Mouse (Mus musculus) retina, postnatal 1 day (tissue): ENCODE measurements around the gene Csk.

ENCODE experiments used
- DNase-seq: peaks from one replicate; pipeline ENCODE4 v3.0.0-alpha.2; 2012

Csk gene

DNA sequence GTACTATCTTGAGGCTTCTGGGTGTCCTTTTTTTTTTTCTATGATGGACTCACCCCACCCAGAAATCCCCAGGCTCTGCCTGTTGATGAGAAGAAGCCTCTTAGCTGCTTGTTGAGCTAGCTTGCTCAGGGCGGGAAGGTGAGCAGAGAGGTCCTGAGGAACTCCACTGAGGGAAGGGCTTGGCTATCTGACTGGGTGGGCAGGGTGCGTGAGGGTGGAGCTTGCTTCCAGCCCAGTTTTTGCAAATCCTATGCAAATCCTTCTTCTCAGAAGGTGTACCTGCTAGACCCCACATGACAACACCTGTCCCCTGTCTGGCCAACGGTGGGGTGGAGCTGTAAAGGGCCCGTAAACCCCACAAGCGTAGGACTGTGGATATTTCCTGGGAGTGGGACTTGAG, at the start of gene Csk:
Gene Csk (minus strand): TSS at position 349 of the 400 bp plus-strand sequence.
- no peak for DNase-seq

DNA sequence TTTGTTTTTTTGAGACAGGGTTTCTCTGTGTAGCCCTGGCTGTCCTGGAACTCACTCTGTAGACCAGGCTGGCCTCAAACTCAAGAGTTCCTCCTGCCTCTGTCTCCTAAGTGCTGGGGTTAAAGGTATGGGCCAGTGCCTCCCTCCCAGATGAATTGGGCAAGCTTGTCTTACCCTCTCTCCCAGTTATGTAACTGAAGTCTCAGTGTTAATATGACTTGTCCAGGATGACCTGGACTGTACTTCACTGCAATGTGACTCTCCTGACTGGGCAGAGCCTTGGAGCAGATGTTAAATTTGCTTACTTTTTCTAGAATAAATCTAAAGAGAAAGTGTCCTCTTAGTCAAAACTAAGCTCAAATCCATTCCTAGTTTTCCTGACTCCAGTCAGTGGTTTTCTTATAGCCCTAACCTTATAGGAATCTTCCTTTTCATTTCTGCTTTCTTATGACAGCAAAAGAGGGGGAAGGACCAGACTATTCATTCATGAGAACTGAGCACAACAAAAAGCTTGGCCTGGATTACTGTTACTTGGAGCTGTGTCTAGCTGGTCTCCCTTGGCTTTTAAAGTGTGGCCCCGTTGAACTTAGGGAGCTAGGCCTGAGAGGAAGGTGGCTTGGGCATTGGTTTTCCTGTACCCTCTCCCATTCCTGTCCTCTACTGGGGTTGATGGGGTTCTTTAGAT, 45.2 kb upstream of the Csk start:
- peak; percentile 65 for DNase-seq

DNA sequence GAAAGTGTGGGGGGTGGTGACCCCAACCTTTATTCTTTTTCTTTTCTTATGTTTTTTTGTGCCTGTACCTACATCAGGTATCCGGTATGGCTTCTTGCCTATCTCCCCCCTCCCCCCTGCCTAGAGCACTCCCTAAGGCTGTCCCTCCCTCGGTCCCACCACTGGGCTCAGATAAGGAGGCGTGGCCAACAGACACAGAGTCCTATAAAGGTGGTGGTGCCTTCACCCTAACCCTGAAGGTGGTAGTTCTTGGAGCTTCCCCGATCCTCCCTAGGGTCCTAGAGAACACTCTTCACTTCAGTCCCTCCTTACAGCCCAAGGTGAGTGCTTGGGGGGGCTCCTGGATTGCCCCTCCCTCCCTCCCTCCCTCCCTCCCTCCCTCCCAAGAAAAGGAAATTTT, 43.9 kb upstream of the Csk start:
- no peak for DNase-seq

DNA sequence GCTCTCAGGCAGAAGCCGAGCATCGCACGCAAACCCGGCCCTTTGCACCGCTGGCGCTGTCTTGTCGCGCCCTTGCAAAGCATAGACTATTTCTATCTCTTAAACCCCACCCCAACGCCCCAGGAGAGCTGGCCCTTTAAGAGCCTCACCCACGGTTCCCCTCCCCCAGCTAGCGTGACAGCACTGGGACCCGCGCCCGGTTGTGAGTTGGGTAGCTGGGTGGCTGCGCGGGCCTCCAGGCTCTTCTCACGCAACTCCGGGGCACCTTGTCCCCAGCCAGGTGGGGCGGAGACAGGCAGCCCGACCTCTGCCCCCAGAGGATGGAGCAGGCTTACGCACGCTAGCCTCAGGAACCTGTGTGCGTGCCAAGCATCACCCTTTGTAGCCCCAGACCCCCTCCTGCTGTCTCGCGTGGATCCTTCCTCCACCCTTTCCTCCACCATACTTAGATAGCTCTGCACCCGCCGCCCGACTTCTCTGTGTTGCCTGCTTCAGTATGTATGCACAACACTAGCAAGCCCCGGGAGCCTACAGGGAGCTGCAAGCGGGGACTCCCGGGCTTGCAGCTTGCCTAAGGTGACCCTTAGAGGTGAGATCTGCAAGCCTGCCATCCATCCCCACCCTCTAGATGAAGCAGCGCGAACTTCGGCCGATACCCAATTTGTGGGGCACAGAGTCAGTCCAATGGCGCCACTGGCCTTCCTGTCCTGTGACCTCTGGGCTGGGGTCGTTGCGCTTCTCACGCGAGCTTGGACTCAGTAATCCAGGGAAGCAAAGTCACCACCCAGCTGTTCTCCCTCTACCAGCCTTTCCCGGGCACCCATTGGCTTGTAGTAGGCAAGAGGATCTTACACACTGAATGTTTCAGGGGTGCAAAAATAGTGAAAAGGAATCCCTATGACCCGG, 43.2 kb upstream of the Csk start:
- peak; percentile 64 for DNase-seq

DNA sequence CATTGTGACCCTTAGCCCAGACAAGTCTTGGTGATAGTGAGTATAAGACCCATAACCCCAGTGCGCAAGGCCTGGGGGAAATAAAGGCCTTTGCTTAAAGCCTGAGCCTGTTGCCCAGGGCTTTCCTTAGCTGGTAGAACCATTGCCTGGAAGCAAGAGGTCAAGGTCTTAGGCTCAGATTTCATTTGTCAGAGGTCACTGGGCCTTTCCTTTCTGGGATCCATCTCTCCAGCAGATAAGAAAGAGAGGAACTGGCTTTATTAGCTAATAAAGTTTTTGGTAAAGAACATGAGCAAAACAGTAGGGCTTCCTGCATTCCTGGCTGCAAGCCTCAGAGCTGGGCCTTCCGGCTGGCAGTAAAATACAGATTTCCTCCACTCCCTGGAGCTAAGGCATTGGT, 40.7 kb upstream of the Csk start:
- DNase-seq: no peak

DNA sequence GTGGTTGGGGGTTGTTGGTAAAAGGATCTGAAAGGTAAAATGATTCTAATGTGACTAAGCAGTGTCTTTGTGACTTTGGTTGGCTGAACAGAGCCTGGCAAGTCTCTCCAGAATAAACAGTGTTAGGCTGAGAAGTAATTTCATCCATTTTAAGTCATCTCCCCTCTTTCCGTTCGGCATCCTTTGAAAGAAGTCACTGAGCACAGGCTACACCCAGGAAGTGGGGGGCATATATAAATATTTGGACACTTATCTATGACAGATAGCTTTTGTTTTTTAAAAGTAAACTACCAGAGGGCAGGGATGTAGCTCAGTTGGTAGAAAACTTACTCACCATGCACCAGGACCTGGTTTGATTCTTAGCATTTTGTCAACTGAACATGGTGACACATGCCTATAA, 35.2 kb upstream of the Csk start:
- no peak for DNase-seq

DNA sequence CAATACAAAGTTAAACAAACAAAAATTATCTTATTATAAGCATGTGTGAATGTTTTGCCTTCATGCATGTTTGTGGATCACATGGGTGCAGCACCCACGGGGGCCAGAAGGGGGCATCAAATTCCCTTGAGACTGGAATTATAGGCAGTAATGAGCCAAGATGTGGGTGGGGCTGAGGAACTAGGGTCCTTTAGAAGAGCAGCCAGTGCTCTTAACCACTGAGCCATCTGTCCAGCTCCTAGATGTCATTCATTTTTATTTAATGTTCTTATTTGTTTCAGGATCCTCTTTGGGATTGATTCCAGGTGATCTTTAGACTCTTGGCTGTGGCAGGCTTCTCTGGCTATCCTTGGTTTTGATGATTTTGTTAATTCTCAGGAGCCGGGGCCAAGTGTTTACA, 34.7 kb upstream of the Csk start:
- no peak for DNase-seq

DNA sequence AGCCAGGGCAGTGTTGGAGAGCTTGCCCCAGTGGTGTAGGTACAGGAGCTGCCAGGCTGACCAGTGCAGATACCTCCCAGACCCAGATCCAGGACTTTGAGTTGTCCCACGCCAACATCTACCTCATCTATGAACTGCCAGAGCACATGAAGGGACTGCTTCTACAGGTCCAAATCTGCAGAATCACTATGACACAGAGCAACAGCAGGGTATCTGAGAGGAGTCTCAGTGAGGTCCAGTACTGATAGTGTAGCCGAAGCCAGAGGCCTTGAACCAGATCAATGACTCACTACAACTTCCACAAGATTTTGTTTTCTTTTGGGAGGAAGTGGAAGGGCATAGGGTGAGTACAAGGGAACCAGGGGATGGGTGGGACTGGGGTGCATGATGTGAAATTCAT, 34.3 kb upstream of the Csk start, which contains the start of gene Cyp1a1:
Gene Cyp1a1 (plus strand): TSS at position 178 of the 400 bp plus-strand sequence.
- DNase-seq: no peak

DNA sequence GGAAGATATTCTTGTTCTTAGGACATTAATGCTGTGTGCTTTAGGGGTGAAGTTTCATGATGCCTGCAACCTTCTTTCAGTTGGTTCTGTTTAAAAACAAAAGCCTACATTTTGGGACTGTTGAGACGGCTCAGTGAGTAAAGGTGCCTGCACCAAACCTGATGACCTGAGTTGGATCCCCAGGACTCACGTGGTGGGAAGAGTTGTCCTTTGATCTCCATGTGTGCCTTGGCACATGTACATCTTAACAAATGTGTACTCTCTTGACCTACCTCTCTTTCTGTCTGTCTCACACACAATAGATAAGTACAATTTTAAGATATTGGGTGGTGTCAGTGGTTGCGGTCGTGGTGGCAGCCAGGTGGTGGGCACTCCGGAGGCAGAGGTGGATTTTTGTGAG, 32.6 kb upstream of the Csk start:
- no peak for DNase-seq

DNA sequence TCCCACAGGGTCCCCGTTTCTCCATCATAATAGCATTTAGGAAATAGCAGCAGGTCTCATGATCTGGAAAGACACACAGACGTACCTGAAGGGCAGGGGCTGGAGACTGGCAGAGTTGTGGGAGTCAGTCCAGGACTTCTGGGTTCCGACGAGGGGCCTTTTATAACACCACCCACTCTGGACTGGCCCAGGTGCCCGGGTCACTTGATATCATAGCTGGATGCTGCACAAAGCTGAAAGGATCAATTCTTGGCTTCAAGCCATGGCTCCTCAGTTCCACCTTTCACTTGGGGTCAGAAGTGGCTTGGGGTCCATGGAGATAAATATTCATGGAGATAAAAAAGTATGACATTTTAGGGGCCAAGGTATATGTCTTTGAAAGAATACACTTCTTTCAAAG, 30.1 kb upstream of the Csk start, which contains the start of gene Cyp1a2:
Gene Cyp1a2 (minus strand): TSS at position 184 of the 400 bp plus-strand sequence.
- DNase-seq: no peak

DNA sequence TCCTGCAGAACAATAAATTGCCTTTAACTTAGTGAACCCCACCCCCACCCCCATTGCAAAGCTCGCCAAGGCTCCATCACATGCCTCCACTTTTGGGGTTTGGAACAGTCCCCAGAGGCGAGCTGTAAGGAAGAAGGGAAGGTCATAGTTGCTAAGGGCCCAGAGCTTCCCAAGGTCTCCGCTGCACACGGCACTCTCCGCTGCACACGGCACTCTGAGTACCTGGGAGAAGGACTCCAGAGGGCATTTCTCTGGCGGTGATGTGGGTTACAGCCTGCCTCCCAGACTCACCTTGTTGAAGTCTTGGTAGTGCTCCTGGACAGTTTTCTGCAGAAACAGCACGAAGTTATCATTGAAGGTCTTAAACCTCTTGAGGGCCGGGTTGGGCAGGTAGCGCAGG, 28.0 kb upstream of the Csk start:
- no peak for DNase-seq

DNA sequence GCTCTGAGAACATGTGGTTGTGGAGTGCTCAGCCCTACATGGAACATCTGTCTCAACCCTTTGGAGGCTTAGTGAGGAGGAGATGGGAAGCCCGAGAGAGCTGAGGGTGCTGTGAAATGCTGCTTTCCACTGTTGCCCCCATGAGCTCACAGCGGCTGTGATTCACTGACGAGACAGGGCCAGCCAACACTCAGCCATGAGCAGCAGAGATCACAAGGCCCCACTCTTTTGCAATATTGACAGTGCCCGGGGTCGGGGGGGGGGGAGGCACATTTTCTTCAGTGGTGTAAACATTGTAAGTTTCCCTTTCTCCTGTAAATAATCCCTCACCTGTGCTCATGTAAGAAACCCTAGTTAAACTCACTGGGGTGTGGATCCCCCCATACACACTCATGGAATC, 18.1 kb upstream of the Csk start:
- no peak for DNase-seq

DNA sequence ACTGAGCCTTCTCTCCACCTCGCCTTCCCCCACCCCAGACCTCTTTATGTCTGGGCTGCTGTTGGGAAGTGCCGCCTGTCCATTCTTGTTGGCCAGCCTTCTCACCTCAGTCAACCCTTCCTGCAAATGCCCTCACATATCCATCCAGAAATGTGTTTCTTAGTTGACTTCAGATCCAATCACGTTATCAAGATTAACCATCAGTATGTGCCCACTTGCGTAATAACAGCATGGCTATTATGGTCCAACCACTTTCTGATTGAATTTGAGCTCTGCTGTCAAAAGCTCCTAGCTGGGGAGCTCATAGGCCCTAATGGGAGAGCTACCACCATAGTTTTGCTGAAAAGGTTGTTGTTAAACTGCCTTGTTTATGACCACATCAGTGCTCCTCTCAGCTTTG, 17.6 kb upstream of the Csk start:
- DNase-seq: no peak

DNA sequence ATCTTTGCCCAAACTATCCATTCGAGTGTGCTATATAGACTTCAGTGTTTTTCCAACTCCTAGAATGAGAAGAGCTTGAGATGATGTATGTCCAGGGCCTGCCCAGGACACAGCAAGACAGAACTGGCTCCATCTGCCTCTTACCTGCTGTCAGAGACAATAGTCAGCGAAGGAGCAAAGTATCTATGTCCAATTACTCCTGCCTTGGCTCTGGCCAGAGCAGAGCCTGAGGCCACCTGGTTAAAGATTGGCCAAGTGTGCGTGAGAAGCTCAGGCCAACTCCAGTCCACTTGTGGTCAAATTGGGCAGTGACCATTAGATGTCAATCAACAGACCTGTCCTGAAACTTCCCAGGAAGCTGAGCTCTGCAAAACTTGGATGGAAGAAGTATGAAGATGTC, 16.1 kb upstream of the Csk start:
- DNase-seq: no peak

DNA sequence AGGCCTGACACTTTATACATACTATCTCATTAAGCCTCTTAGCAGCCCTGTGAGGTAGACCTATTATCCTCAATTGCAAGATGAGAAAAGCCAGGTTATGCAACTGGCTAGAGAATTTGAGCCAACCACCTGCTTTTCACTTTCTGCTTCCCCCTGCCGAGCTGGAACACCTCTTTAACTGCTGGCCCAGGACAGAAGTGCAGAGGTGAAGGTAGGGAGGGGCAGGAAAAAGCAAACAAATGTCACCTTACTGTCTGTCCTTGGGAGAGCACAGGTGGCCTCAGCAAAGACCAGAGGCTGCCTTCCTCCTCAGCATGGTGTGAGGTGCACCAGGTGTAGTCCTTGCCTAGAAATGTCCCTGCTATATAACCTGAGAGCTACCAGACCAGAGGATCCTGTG, 14.8 kb upstream of the Csk start:
- no peak for DNase-seq

DNA sequence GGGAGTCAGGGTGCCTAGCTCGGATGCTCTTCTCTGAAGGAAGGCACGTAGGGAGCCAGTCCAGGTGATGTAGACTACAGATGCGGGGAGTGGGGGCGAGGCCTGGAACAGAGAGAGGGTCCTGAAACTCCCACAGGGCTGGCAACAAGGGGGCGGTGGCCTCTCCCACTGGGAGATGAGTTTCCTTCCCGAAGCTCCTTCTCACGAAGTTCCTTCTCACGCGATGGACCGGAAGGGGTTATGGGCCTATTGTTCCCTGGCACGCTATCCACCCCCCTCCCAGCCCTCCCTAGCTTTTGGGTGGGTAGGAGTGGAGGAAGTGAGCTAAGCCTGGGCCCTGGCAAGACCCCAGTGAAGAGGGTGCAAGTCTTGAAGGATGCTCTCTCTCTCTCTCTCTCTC, 14.4 kb upstream of the Csk start:
- no peak for DNase-seq

DNA sequence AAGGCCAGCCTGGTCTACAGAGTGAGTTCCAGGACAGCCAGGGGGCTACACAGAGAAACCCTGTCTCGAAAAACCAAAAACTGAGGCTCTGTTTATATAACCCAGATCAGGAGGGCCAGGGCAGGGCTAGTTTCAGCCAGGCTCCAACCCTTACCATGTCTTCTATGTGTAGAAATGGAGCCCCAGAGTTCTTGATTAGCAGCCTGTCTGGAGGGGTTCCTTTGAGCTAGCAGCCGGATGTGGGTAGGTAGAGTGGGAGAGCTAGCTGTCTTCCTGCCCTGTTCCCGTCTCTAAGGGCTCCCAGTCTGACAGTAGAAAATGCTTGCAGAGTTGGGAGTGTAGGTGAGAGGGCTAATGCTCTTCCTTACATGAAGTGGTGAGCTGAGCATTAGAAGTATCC, 13.7 kb upstream of the Csk start:
- no peak for DNase-seq

DNA sequence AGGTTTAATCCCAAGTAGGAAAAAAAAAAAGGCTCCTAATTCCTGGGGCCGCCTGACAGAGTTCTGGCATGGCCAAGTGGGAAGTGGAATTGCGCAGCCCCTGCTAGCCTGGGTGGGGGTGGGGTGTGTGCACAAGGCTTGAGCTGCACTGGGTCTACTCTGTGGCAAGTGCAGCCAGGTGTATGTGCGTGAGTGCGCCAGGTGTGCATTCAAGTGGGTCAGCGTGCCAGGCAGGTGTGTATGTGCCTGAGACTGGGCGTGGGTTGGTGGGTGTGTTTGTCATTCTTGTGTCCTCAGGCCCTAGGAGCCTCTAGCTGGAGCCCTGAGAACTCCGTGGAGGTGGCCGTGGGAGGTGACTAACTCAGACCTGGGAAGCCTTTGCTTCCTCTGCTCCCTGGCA, 13.1 kb upstream of the Csk start:
- DNase-seq: no peak

DNA sequence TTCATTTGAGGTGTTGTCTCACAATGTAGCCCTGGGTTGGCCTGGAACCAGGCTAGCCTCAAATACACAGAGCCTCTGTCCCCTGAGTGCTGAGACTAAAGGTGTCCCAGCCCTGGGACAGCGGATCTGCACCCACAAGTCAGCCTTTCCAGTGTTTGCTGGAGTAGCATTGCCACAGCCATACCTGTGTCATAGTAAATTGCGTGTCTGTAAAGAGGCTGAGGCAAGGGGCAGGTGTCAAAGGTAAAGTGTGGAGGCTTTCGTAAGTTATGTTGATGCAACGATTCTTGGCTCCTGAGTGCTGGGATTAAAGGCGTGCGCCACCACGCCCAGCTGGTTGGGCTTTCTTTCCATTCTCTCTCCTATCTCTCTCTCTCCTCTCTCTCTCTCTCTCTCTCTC, 11.2 kb upstream of the Csk start:
- DNase-seq: no peak

DNA sequence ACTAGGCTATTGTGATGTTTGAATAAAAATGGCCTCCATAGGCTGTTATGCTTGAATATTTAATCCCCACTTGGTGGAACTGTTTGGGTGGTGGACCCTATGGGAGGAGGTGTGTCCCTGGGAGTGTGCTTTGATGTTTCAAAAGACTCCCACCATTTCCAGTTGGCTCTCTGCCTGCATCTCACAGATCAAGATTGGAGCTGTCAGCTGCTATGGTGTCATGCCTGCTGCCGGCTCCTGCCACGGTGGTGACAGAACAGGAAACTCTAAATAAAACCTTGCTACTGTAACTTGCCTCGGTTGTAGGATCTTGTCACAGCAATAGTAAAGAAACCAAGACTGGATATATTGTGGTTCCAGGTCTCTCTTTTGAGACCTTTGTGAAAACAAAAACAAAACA, 8.1 kb upstream of the Csk start:
- DNase-seq: no peak

DNA sequence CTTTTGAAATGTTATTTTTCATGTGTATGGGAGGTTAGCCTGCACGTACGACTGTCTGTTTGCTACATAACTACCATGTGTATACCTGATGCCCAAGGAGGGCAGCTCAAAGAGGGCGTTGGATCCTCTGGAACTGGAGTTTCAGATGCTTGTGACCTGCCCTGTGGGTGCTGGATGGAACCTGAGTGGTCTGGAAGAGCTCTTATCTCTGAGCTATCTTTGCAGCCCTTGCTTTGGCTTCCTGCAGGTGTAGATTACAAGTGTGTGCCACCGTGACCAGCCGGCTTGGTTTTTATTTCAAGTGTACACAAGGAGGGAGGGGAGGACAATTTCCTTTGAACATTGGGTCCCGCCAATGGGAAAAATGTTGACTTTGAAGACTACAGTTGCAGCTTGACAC, 7.1 kb upstream of the Csk start:
- no peak for DNase-seq

DNA sequence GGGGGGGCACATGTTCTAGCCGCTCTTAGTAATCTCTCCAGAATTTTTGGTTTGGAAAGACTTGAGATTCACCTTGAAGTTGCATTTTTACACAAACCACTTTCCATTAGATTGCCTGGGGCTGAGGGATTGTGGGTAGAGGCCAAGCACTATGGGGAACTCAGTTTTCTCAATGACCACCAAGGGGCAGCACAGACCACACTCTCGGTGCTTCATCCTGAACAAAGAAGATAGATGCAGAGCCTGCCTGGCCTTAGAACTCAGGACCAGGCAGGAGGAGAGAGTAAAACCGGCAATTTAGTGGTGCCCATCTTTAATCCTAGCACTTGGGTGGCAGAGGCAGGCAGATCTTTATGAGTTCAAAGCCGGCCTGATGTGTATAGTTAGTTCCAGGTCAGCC, 6.3 kb upstream of the Csk start:
- DNase-seq: peak; percentile 87

DNA sequence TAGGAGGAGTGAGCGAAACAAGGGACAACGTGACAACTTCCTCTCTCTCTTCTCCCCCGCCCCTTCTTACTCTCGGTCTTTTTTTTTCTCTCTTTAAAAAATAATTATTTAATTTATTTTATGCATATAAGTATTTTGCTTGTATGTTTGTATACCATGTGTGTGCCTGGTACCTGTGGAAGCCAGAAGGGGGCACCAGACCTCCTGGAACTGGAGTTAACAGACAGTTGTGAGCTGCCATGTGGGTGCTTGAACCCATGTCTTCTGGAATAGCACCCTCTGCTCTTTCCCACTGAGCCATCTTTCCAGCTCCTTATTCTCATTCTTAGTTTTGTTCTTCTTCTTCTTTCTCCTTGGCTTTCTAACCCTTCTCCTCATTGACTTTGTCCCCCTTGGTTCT, 5.5 kb upstream of the Csk start:
- DNase-seq: no peak

DNA sequence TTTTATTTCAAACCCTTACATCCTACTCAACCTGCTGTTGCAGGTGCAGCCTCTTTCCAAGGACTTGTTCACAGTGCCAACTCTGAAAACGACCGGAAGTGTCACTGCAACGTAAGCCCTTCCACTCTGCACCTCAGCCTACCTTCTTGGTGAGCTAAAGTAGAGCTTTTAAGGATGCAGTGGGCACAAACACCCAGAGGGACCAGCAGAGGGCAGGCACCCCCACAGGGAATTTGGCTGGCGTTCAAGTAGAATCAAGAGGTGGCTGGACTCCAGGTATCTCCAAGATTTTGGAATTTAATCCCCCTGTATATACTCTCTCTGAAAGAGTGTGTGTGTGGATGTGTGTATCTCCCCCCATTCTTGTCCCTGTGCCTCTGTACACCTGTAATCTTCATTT, 4.4 kb upstream of the Csk start:
- no peak for DNase-seq
